ENCODE assay signal across 8 mouse cellular contexts in the genomic region with DNA sequence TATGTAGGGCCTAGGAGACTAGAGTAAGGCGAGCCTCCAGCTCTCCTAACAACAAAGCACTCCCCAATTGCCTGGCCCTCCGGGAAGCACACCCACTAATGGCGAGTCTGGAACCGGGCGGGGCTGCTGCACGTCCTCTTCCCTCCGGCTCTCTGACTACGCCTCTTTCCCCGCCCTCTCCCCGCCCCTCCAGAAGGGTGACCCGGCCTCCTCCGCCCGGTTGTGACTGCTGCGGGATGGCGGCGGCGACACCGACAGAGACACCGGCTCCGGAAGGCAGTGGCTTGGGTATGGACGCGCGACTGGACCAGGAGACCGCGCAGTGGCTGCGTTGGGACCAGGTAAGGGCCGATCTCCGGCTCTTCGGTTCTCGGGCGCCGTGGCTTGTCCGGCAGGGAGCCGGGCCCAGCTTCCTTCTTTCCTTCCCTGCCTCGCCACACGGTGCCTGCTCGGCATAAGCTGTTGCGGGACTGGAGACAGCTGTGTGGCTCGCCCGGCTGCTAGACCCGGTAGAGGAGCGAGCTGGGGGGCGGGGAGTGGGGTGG. TPM values are rescaled to one million over a fixed set of nuclear protein-coding genes. Genes with fewer than 3 reads are reported as not detected.
DNase-seq lines count a peak whose midpoint lies in the region; ATAC-seq and TF ChIP-seq lines count a peak whose summit lies in the region.

Pgm2 (plus strand) TSS at position 203 of the 545 bp plus-strand sequence.

- peak within 1 kb of the TSS; percentile 81 to 92 for H3K4me3 ChIP-seq in ES-E14 (ENCODE audit: insufficient read depth in 1 of 2, low read depth in 1 of 2, low read length in 2 of 2, poor library complexity in 1 of 2, severe bottlenecking in 1 of 2)
- peak within 1 kb of the TSS; percentile 62 for H3K4me3 ChIP-seq in forebrain, embryonic 14.5 days (ENCODE audit: low read depth, low read length)
- peak within 1 kb of the TSS; percentile 77 for H3K4me3 ChIP-seq in liver, postnatal 0 days (ENCODE audit: low read depth, low read length)
- peak within 1 kb of the TSS; percentile 58 for H3K4me3 ChIP-seq in neural tube, embryonic 13.5 days

- peaks cover 5 to 9% of the 10 kb centered on the region in 2 experiments; a peak in 3 of 4 replicates for H3K4me1 ChIP-seq in ES-E14 (ENCODE audit: control insufficient read depth in 2 of 2, insufficient read depth in 2 of 2, low read length in 2 of 2, poor library complexity in 1 of 2)
- H3K4me1 ChIP-seq in forebrain, embryonic 14.5 days (ENCODE audit: control insufficient read depth, insufficient read depth, low read length): 0 out of 2 replicates have a peak, but pooled peaks cover 8% of the 10 kb centered on the region
- peaks cover 24% of the 10 kb centered on the region for H3K4me1 ChIP-seq in liver, postnatal 0 days (ENCODE audit: insufficient read depth)
- H3K4me1 ChIP-seq in neural tube, embryonic 13.5 days (replicated peaks): peaks cover 24% of the 10 kb centered on the region

- intact Hi-C loops in heart, postnatal 14 days (cut with DNase I): loop anchor here (5.0 kb wide), 1 partner anchor 179 kb away; no protein-coding TSS in a partner anchor

- H3K27ac ChIP-seq in ES-E14 (ENCODE audit: insufficient read depth, low read depth, low read length, poor library complexity, severe bottlenecking): peak within 1 kb of the TSS; percentile 16; the same call in 1 of the 2 replicates
- H3K27ac ChIP-seq in forebrain, embryonic 14.5 days (ENCODE audit: low read depth, low read length): peak within 1 kb of the TSS; percentile 40; the same call in 1 of the 2 replicates
- H3K27ac ChIP-seq in liver, postnatal 0 days (ENCODE audit: low read depth): peak within 1 kb of the TSS; percentile 60
- H3K27ac ChIP-seq in neural tube, embryonic 13.5 days (replicated peaks): peak within 1 kb of the TSS; percentile 74

- WGBS in forebrain, embryonic 14.5 days: under 1% methylated on average over 37 of the region's 43 CpGs
- WGBS in liver, postnatal 0 days (ENCODE audit: insufficient replicate concordance): under 1% methylated on average over 40 of the region's 43 CpGs
- WGBS in neural tube, embryonic 13.5 days: under 1% methylated on average over 42 of the region's 43 CpGs

- TF ChIP-seq EP300 in liver, postnatal 0 days (IDR thresholded peaks at IDR 0.05; ENCODE audit: low read depth): no peak

- H3K9ac ChIP-seq in ES-E14 (ENCODE audit: insufficient read depth, low read depth, low read length, poor library complexity, severe bottlenecking): peak within 1 kb of the TSS; percentile 79
- H3K9ac ChIP-seq in forebrain, embryonic 14.5 days (ENCODE audit: low read length): peak within 1 kb of the TSS; percentile 83
- peak within 1 kb of the TSS; percentile 64 for H3K9ac ChIP-seq in liver, postnatal 0 days (replicated peaks)
- peak within 1 kb of the TSS; percentile 79 for H3K9ac ChIP-seq in neural tube, embryonic 13.5 days

- in situ Hi-C loops in ES-E14 (cut with MboI; ENCODE audit: low sequenced_read_pairs in 2 of 2, unreplicated experiment in 2 of 2): no loop called here

- peak within 1 kb of the TSS; percentile 60 for H3K4me2 ChIP-seq in forebrain, embryonic 14.5 days (ENCODE audit: low read length)
- H3K4me2 ChIP-seq in liver, postnatal 0 days (ENCODE audit: low read depth, low read length): peak within 1 kb of the TSS; percentile 90
- H3K4me2 ChIP-seq in neural tube, embryonic 13.5 days: peak within 1 kb of the TSS; percentile 80

- no peak for TF ChIP-seq CTCF in liver, postnatal 0 days (IDR thresholded peaks at IDR 0.05; ENCODE audit: low read depth)

- H3K36me3 ChIP-seq in ES-E14 (ENCODE audit: control insufficient read depth, insufficient read depth, low read length, poor library complexity, severe bottlenecking): no peaks in the 10 kb centered on the region
- no peaks in the 10 kb centered on the region for H3K36me3 ChIP-seq in forebrain, embryonic 14.5 days (ENCODE audit: control insufficient read depth, insufficient read depth, low read length)
- peaks cover 3% of the 10 kb centered on the region; the same call in 1 of the 2 replicates for H3K36me3 ChIP-seq in liver, postnatal 0 days (replicated peaks; ENCODE audit: insufficient read depth, low read length)
- H3K36me3 ChIP-seq in neural tube, embryonic 13.5 days: peaks cover 7% of the 10 kb centered on the region

- H3K27me3 ChIP-seq in forebrain, embryonic 14.5 days (replicated peaks; ENCODE audit: control insufficient read depth, insufficient read depth, low read length): no peaks in the 10 kb centered on the region
- no peaks in the 10 kb centered on the region for H3K27me3 ChIP-seq in liver, postnatal 0 days (ENCODE audit: insufficient read depth, low read length)
- no peaks in the 10 kb centered on the region for H3K27me3 ChIP-seq in neural tube, embryonic 13.5 days

- DNase-seq in ES-E14 (ENCODE audit: low read depth, low spot score): peak; percentile 91
- DNase-seq in cerebellum, adult 11 months: peak; percentile 70
- DNase-seq in forebrain, embryonic 14.5 days (ENCODE audit: low spot score): peak; percentile 90
- peak; percentile 83 to 86 for DNase-seq in heart, postnatal 14 days
- peak; percentile 80 for DNase-seq in layer of hippocampus, adult 11-12 months (ENCODE audit: low spot score)
- DNase-seq in liver, postnatal 0 days: peak; percentile 96
- peak; percentile 71 for DNase-seq in telencephalon, adult 2 months (ENCODE audit: low read depth, low spot score)

- ATAC-seq in forebrain, embryonic 14.5 days: peak; percentile 98
- ATAC-seq in liver, postnatal 0 days: peak; percentile 91
- peak; percentile 97 for ATAC-seq in neural tube, embryonic 13.5 days (ENCODE audit: low read depth)

- H3K9me3 ChIP-seq in ES-E14 (ENCODE audit: control insufficient read depth, insufficient read depth, low read depth, low read length): no peaks in the 10 kb centered on the region
- H3K9me3 ChIP-seq in forebrain, embryonic 14.5 days (replicated peaks; ENCODE audit: control insufficient read depth, low read length): no peaks in the 10 kb centered on the region
- H3K9me3 ChIP-seq in liver, postnatal 0 days (ENCODE audit: low read length): no peaks in the 10 kb centered on the region
- H3K9me3 ChIP-seq in neural tube, embryonic 13.5 days: no peaks in the 10 kb centered on the region

TF ChIP-seq in ES-E14, 5 proteins besides CTCF, POLR2A, EP300 and RAD21:
- no peak for TF ChIP-seq ZC3H11A (IDR thresholded peaks at IDR 0.05; ENCODE audit: borderline replicate concordance, low read depth, low read length)
- no peak for TF ChIP-seq HCFC1 (IDR thresholded peaks at IDR 0.05; ENCODE audit: borderline replicate concordance, insufficient read depth, low read length)
- TF ChIP-seq ZNF384 (IDR thresholded peaks at IDR 0.05; ENCODE audit: low read depth, low read length): no peak
- no peak for TF ChIP-seq MAFK (IDR thresholded peaks at IDR 0.05; ENCODE audit: insufficient read depth, low read depth, low read length)
- TF ChIP-seq CHD2 (IDR thresholded peaks at IDR 0.05; ENCODE audit: low read depth, low read length): no peak
TF ChIP-seq in ES-E14: peak in this region for 0.

RNA-seq across cellular contexts. Expression of gene Pgm2, which starts in this region (rescaled TPM):
- total RNA-seq in ES-E14 (2012; rRNA removed): 10.7 and 11.9 TPM in 2 replicates
- polyA plus RNA-seq in forebrain, embryonic 14.5 days (2014; fragmentation: Nextera tagmentation; extraction: Ambion mirVana): 26.5 and 28.1 TPM in 2 replicates
- total RNA-seq in heart, postnatal 14 days (2021): 10 to 100 TPM in 1 of 2 experiments, 1 to 10 TPM in 1; 9.4 to 10.6 TPM
- 9.7 and 11.9 TPM in 2 replicates for polyA plus RNA-seq in liver, postnatal 0 days (2015; fragmentation: Nextera tagmentation; extraction: Ambion mirVana)
- polyA plus RNA-seq in neural tube, embryonic 13.5 days (2015; fragmentation: Nextera tagmentation; extraction: Ambion mirVana): 25.6 and 28.6 TPM in 2 replicates

Comparison
In these comparisons a context has a peak if more than half of its experiments do, and no peak if none do; other contexts are left out.
1. Peak in every context shown above with its lines: DNase-seq, ATAC-seq, H3K4me3 ChIP-seq and H3K27ac ChIP-seq.
2. H3K27ac ChIP-seq: peak in every context shown above with its lines; median percentile 74 in neural tube, embryonic 13.5 days; 60 in liver, postnatal 0 days; 40 in forebrain, embryonic 14.5 days; 16 in ES-E14.